Mouse (Mus musculus) lung, postnatal 4 days (tissue): ENCODE data around the gene Brsk1.
A peak's percentile ranks its signal among the peaks of the same experiment; 100 is the strongest.

Experiments used
- DNase-seq, 2 experiments: peaks; one replicate each; pipeline ENCODE4 v3.0.0; 2021

The Brsk1 gene

DNA sequence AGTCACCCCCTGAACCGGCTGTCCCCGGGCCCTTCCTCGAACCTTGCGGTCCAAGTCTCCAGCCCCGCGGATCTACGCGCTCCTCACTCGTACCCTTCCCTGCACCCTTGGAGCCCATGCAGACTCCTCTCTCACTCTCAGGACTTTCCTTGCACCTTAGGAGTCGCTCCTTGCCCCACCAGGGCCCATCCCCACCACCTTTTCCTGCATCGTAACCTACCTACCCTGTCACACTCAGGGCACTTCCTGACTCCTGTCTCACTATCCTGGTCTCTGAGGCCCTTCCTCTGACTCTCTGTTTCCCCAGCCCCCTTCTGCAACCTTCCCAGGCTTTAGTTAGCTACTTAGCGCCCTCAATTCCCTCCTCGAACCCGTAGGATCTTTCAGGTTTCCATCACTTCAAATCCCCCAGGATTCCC lies 49.9 kb downstream of the Brsk1 start:
- DNase-seq = no peak

DNA sequence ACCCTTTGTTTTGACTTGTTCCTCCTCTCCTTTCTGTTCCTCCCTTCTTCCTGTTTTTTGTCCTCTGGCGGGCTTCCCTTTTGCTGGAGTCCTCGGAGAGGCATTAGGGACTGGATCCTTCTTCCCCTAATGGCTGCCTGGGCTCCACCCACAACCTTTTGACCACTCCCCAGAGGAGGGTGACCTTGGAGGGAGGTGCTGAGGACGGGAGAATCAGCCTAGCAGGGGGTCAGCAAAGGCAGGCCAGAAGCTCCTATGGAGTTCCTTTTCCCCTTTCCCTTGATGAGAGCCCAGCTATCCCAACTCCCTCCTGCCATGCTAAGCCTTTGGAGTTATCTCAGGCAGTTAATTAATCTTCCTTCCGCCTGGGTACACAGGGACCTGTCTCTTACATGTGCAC lies 50.7 kb downstream of the Brsk1 start:
- peak; percentile 66 to 75 for DNase-seq

DNA sequence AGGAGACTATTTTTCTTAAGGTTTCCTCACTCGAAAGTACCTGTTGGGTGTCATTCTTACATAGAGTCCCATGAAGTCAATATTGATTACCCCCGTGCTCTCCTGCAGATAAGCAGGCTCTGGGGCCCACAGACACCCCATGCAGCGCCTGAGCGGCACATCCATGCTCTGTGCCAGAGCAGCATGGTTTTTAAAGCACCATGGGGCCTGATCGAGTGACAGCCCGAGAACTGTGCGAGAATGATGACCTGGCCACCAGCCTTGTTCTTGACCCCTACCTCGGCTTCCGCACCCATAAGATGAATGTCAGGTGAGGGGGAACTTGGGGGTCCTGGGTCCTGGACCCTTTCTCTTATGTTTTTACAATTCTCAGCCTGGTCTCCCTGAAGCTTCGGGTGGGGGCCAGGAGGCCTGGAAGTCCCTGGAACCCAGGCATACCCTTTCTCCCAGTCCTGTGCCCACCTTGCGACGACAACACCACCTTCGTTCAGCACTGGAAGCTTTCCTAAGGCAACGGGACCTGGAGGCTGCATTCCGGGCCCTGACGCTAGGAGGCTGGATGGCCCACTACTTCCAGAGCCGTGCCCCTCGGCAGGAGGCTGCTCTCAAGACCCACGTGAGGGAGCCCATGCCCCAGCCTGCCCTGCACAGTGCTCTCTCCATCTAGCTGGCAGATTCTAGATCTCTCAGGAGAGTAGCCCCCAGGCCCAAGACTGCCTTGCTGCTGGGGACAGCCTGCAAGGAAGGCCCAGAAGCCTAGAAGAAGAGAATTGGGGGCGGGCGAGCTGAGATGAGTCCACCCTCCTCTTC lies 51.5 kb downstream of the Brsk1 start:
- DNase-seq = no peak

DNA sequence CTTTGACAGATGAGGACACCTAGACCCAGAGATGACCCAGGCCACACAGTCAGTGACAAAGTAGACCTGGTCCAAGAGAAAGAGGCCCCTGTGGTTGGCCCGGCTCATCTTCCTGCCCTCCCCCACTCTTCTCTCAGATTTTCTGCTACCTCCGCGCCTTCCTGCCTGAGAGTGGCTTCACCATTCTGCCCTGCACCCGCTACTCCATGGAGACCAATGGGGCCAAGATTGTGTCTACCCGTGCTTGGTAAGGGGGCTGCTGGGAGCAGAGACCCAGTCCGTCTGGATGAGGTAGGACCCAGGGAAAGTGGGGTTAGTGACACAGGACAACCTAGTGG lies 52.0 kb downstream of the Brsk1 start:
- no peak for DNase-seq

DNA sequence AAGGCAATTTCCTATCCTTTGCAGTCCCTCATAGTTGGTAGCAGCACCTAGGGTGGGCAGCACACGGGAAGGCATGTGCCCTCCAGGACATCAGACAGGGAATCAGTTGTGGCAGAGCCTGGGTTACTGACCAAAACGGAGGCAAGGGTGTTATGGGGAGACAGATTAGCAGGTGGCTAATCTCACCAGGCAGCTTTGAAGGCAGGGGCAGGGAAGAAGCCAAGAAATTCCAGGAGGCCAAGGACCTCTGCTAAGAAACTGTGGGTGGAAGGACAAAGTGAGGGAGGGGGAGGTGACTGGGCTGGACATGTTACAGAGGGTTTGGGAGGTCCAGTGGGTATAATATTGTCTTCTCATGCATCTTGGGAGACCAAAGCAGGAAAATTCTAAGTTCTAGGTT lies 53.0 kb downstream of the Brsk1 start:
- peak in 1 of 2 experiments; percentile 65 for DNase-seq

DNA sequence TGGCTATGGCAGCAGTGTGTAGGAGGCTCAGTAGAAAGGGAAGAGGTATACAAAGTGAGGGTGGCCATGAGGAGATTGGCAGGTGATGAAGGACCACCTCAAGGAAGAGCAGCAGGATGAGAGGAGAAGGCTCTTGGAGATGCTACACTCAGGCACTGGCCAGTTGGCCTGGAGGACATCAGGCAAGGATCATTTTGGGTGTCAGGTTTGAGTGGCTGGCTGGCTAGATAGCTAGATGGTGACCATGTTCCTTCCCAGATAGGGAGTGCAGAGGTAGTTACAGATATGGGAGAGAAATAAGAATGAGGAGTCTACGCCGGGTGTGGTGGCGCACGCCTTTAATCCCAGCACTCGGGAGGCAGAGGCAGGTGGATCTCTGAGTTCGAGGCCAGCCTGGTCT lies 54.5 kb downstream of the Brsk1 start:
- DNase-seq = no peak

DNA sequence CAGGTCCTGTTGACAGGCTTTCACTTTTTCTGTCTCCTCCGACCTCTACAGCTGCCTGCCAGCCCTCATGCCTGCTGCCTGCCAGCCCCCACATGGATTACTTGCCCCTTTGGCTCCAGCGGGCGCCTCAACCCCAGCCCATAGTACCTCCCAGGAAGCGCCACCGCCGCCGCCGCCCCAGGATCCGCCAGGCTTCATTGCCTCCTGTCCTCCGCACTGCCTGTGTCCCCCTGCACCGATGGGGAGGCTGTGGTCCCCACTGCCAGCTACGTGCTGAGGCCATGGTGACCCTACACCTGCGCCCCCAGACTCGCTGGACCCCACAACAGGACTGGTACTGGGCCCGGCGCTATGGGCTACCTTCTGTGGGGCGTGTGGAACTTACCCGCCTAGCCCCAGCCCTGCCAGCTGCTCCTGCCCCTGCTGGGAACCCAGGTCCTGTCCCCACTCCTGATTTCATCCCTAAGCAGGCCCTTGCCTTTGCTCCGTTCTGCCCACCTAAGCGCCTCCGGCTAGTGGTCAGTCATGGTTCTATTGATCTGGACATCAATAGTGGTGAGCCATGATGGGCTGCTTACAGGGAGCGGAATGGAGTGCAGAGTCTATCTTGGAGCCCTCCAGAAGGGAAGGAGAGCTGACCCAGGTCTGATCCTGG lies 56.0 kb downstream of the Brsk1 start:
- DNase-seq = no peak

DNA sequence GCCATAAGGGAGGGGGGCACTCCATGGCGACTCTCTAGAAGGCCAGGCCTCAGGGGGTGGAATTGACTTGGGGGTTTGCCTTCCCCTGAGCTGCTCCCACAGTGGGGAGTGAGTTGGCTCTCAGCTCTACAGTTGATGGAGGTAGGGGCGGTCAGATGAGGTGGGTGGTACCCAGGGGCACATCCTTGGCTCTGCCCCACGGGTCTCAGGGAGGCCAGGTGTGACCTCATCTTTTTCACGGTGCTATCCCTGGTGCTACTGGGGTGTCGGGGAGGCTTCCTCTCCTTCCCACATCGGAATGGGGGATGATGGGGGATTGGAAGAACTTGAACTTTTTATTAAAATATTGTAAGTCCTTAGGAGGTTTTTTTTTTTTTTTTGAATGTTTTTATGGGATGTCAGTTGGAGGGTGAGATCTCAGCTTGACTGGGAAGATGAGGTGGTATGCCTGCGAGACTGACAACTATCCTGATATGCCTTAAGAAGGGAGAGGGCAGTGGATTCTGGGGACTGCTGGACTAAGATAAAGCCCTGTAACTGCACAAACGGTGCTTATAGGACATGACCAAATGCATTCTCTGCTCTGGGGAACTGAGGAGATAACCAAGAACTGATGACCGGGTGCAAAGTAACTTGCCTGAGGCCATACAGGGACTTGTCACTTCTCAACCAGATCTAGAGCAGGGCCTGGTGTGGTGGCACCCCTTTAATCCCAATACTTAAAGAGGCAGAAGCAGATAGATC lies 56.9 kb downstream of the Brsk1 start:
- no peak for DNase-seq

DNA sequence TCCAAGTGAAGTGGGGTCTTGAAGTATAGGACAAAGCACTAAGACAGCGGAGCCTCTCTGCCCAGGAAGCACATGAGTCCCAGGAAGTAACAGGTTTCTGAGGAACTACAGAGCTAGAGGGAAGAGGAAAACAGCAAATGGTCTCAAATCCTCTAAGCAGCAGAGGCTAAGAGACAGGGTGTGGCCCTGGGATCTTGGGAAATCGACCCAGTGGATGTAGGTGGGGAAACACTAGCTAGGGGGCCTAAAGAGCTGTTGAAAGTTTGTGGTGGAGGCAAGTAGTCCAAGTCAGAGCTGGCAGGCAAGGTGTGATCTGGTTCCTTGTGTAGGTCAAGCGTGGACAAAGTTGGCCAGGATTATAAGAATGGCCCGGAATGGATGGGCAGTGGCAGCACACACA lies 57.9 kb downstream of the Brsk1 start:
- no peak for DNase-seq

DNA sequence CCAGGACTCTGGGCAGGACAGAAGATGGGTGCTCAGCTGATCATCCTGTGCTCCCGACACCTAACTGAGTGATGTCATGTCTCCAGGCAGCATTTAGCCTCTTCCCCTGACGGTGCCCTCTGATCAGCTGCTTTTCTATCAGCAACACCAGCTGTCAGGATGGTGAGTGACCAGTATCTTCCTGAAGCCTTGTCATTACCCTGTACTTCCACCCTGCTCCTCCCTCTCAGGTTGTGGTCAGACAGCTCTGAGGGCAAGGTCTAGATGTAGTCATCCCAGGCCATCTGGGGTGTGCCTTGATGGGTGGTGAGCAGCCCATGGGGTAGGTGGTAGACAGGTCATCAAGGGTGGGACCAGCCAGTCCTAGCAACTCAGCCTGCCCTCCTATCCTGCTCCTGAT lies 58.8 kb downstream of the Brsk1 start:
- DNase-seq = no peak

DNA sequence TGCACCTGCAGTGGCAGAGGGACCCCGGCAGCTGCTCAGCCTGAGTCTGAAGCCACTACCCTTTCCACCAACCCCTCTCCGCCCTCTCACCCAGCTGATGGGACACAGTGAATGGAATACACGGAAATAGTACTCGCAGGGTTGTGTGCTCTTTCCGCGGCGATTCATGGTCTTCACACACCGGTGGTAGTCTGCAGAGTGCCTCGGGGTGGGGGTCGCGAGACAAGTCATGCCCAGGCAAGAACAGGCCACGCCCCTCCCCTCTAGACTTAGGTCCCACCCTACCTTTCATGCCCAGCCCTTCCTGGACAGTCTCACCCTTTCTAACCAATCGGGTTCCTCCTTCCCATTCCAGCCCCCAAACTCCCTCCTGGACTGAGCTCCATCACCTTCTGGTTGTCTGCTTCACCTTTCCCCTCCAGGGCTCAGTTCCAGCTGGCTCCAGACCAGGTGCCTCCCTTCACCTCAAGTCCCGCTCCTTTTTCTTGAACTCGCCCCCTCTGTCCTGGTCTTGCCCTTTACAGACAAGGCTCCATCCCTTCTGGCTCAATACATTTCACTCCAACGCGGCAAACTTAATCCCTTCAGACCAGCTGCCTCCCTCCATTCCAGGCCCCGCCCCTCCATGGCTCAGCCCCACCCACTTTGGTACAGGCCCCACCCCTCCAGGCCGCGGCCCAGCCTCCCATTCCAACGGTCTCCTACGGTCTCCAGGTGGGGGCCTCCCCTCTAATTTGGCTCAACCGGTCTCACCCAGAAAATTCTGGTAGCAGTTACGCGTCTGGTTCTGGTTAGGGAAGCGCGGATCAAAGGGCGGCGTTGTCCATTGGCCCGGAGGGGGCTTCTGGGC lies 61.8 kb downstream of the Brsk1 start:
- peak; percentile 56 to 69 for DNase-seq

DNA sequence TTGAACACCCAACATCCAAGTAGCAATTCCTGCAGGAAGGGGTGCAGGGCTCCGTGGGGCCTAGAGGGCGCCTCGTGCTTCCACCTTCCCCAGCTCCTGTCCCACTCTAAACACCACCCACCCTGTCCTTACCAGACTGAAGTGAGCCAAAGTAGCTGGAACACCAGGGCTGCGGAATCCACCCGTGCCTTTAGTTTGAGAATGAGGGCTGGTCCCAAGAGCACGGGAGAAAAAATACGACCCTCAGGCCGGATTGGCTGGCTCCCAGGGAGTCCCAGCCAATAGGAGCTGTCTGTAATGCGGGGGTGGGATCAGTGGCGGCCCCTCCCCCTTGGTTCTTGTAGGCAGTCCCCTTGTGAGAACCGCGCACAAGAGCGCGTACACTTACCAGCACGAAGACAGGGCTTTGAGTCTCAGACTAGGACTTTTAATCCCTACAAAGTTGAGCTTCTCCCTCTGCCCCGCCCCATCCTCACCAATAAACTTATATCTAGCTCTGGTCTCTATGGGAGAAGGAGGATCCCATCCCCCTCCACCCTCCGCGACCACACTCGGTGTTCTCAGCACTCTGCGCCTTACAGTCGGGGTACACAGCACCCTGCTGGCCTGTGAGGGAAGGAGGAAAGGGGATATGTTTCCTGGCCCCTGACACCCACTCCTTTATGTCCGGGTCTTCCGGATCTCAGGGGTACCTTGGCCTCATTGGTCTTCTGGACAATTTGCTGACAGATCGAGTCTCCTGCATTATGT lies 62.6 kb downstream of the Brsk1 start, which contains the start of gene Cox6b2:
Gene Cox6b2 (minus strand): TSS at position 274 of the 750 bp plus-strand sequence.
- peak; percentile 90 to 94 for DNase-seq

DNA sequence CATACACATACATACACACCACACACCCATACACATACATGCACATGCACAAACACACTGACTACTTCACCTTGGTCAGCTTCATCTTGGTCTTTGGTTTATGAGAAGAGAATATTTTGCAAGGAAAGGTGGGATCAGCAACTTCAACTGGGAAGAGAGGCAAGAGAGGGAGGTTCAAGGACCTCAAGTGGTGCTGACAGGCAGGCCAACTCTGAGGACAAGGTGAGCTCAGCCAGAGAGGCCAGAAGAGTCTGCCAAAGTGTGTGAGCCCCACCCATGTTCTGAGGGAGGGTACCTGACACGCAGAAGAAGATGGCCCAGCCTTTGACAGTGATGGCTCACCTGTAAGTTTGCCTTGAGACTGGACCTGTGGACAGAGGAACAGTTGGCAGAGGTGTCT lies 69.3 kb downstream of the Brsk1 start:
- peak in 1 of 2 experiments; percentile 23 for DNase-seq

DNA sequence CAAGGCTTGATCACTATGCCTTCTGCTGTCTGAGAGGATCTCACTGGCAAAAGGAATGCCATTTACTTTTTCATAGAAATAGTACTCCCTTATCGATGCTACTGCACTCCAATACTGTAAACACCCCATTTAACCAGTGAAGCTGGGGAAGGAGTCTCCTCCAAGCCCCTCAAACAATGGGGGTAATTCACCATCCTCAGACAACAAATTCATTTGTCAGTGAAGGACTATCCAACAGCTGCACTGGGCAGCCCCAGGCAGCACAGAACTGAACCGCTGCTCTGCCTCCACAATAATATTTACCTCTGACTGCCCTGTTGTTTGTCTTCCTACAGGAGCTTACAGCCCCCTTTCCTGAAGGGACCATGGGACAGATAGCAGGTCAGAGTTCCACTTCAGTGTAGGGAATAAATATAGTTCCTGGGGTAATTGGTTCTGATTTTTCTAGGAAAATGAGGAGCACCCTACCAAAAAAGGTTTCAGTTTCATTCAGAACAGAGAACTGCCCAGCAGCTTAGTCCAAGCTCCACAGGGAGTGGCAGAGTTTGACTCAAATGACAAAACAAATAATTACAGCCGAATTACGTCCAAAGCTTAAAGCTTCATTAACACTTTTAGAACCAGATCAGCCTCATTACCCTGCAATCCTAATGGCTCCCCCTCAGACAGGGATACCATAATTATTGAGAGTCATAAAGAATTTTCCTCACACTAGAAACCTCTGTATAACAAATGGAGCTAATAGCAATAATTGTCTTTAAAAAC lies 74.7 kb downstream of the Brsk1 start:
- DNase-seq = no peak
